Mouse (Mus musculus) heart, postnatal 25 days (tissue): ENCODE results near the gene Ildr2. TPM values are rescaled to one million over a fixed set of nuclear protein-coding genes. Genes with fewer than 3 reads are reported as not detected.

Experiments
- total RNA-seq, 2 experiments: library from RNA; stranded (reverse); gene quantifications; 2 replicates each; pipeline ENCODE4 v1.2.3; 2021

The Ildr2 gene
- total RNA-seq, 2 experiments from 2014 or later: 2.8 to 3.6 TPM

Other genes starting within 250 kb of the Ildr2 start
- gene Dusp27, start 126.2 kb upstream of the Ildr2 start, total RNA-seq: 10 to 100 TPM; 42.5 to 48.0 TPM
- not detected for gene Gpa33, start 123.9 kb upstream of the Ildr2 start, total RNA-seq
- not detected for gene Mael, start 15.4 kb upstream of the Ildr2 start, total RNA-seq
- 10 to 100 TPM; 10.2 to 10.6 TPM for gene Tada1, start 125.0 kb downstream of the Ildr2 start, total RNA-seq
- 10 to 100 TPM; 11.1 to 11.9 TPM for gene Pogk, start 155.7 kb downstream of the Ildr2 start, total RNA-seq
- not detected for gene Gm4846, start 243.4 kb downstream of the Ildr2 start, total RNA-seq